In genomic region chr1:171110659-171111019, GRCm38 (mm10) we compare ENCODE assay signal across 8 mouse cellular contexts. TPM values are rescaled to one million over a fixed set of nuclear protein-coding genes. Genes with fewer than 3 reads are reported as not detected.
DNase-seq lines count a peak whose midpoint lies in the region; ATAC-seq and TF ChIP-seq lines count a peak whose summit lies in the region.

No protein-coding gene starts in this region.

- H3K9ac ChIP-seq in ES-Bruce4 (ENCODE audit: low read depth, poor library complexity, severe bottlenecking): peak overlapping the region; percentile 72
- H3K9ac ChIP-seq in heart, embryonic 13.5 days: peak overlapping the region; percentile 78
- peak overlapping the region; percentile 48 for H3K9ac ChIP-seq in liver, embryonic 16.5 days (ENCODE audit: low read depth, low read length)

- H3K9me3 ChIP-seq in ES-Bruce4 (replicated peaks; ENCODE audit: control insufficient read depth, insufficient read depth, low read length, poor library complexity, severe bottlenecking): no peaks in the 10 kb centered on the region
- no peaks in the 10 kb centered on the region for H3K9me3 ChIP-seq in heart, embryonic 13.5 days
- H3K9me3 ChIP-seq in liver, embryonic 16.5 days (replicated peaks; ENCODE audit: control insufficient read depth, low read length): no peaks in the 10 kb centered on the region

- no peak overlapping the region; the same call in 1 of the 2 replicates for H3K27ac ChIP-seq in ES-Bruce4 (ENCODE audit: insufficient read depth, low read length)
- 0 out of 2 replicates have a peak overlapping the region, but pooled peaks have one; percentile 32 for H3K27ac ChIP-seq in heart, embryonic 13.5 days (replicated peaks)
- H3K27ac ChIP-seq in liver, embryonic 16.5 days (ENCODE audit: low read length): no peak overlapping the region

- no peaks in the 10 kb centered on the region for H3K36me3 ChIP-seq in ES-Bruce4 (ENCODE audit: control insufficient read depth, insufficient read depth, low read length, poor library complexity, severe bottlenecking)
- no peaks in the 10 kb centered on the region for H3K36me3 ChIP-seq in heart, embryonic 13.5 days
- no peaks in the 10 kb centered on the region for H3K36me3 ChIP-seq in liver, embryonic 16.5 days (ENCODE audit: control insufficient read depth, insufficient read depth)

- no peaks in the 10 kb centered on the region for H3K4me1 ChIP-seq in ES-Bruce4 (ENCODE audit: control insufficient read depth, insufficient read depth, low read length)
- peaks cover 29% of the 10 kb centered on the region for H3K4me1 ChIP-seq in heart, embryonic 13.5 days
- peaks cover 25% of the 10 kb centered on the region for H3K4me1 ChIP-seq in liver, embryonic 16.5 days (ENCODE audit: control insufficient read depth, low read depth, low read length)

- TF ChIP-seq POLR2A in ES-Bruce4 (IDR thresholded peaks at IDR 0.05; ENCODE audit: insufficient read depth, low read length): no peak

- WGBS in heart, embryonic 13.5 days: 13% methylated on average over 15 of the region's 15 CpGs
- WGBS in liver, embryonic 16.5 days (ENCODE audit: insufficient replicate concordance): 23% methylated on average over 15 of the region's 15 CpGs

- DNase-seq in heart, adult 11 months: peak; percentile 93
- DNase-seq in heart, postnatal 10 days: no peak
- DNase-seq in thymus, postnatal 36 days: no peak
- DNase-seq in adrenal gland, postnatal 10 days: no peak

- intact Hi-C loops in heart, postnatal 10 days (cut with DNase I): loop anchor here (5.0 to 10.0 kb wide), 3 partner anchors 174 to 364 kb away; partner anchors contain the start of genes Ppox and Usp21

- H3K27me3 ChIP-seq in ES-Bruce4 (ENCODE audit: control insufficient read depth, insufficient read depth, low read length, poor library complexity, severe bottlenecking): no peaks in the 10 kb centered on the region
- H3K27me3 ChIP-seq in heart, embryonic 13.5 days (replicated peaks): no peaks in the 10 kb centered on the region
- H3K27me3 ChIP-seq in liver, embryonic 16.5 days (ENCODE audit: control insufficient read depth, insufficient read depth, low read depth, low read length): no peaks in the 10 kb centered on the region

- no peak for ATAC-seq in heart, embryonic 13.5 days (ENCODE audit: extremely low read depth, insufficient number of reproducible peaks, low FRiP score, low TSS enrichment)
- no peak for ATAC-seq in liver, embryonic 16.5 days (ENCODE audit: low read depth)
- no peak for ATAC-seq in granulocyte monocyte progenitor cell, adult 5-6 weeks (replicated peaks; ENCODE audit: poor library complexity, severe bottlenecking)

- TF ChIP-seq EP300 in ES-Bruce4 (IDR thresholded peaks at IDR 0.05; ENCODE audit: insufficient read depth, low read depth, low read length): no peak

- peak overlapping the region; percentile 74 for H3K4me2 ChIP-seq in heart, embryonic 13.5 days
- peak overlapping the region; percentile 84 for H3K4me2 ChIP-seq in liver, embryonic 16.5 days (ENCODE audit: low read depth, low read length)

- H3K4me3 ChIP-seq in ES-Bruce4 (ENCODE audit: low read depth, low read length): peak overlapping the region; percentile 79
- H3K4me3 ChIP-seq in heart, embryonic 13.5 days: peak overlapping the region; percentile 59
- peak overlapping the region; percentile 79 for H3K4me3 ChIP-seq in liver, embryonic 16.5 days (ENCODE audit: low read depth, low read length)

- no peak for TF ChIP-seq CTCF in ES-Bruce4 (IDR thresholded peaks at IDR 0.05; ENCODE audit: low read depth, low read length)

RNA-seq across cellular contexts. Expression of gene Cfap126, which starts 3.1 kb away (rescaled TPM):
- 1 to 10 TPM in 1 of 2 experiments, under 1 TPM in 1; 0.67 to 1.6 TPM for total RNA-seq in heart, postnatal 10 days (2021)
- polyA plus RNA-seq in ES-Bruce4 (2011; ENCODE audit: insufficient read depth, insufficient read length, low read depth, missing spikeins): 6.4 and 7.5 TPM in 2 replicates
- 2.8 TPM in 2 replicates for polyA plus RNA-seq in heart, embryonic 13.5 days (2015; fragmentation: Nextera tagmentation; extraction: Ambion mirVana)
- polyA plus RNA-seq in liver, embryonic 16.5 days (2015; fragmentation: Nextera tagmentation; extraction: Ambion mirVana): 1.8 and 2.1 TPM in 2 replicates
- 1 to 10 TPM in 1 of 2 experiments, under 1 TPM in 1; 0.51 to 1.3 TPM for total RNA-seq in adrenal gland, postnatal 10 days (2021)
- total RNA-seq in granulocyte monocyte progenitor cell, adult 5-6 weeks (2014; fragmentation: Nextera tagmentation): 1.7 and 3.8 TPM in 2 replicates
- 0.47 and 1.5 TPM in 2 replicates for total RNA-seq in granulocyte monocyte progenitor cell, adult 5-6 weeks (2017)

RNA-seq across cellular contexts. Expression of gene Sdhc, which starts 39.8 kb away (rescaled TPM):
- 1,000 to 10,000 TPM in 1 of 2 experiments, 100 to 1,000 TPM in 1; 973 to 1,003 TPM for total RNA-seq in heart, postnatal 10 days (2021)
- 273 and 285 TPM in 2 replicates for polyA plus RNA-seq in ES-Bruce4 (2011; ENCODE audit: insufficient read depth, insufficient read length, low read depth, missing spikeins)
- 457 and 493 TPM in 2 replicates for polyA plus RNA-seq in heart, embryonic 13.5 days (2015; fragmentation: Nextera tagmentation; extraction: Ambion mirVana)
- polyA plus RNA-seq in liver, embryonic 16.5 days (2015; fragmentation: Nextera tagmentation; extraction: Ambion mirVana): 137 and 164 TPM in 2 replicates
- 100 to 1,000 TPM; 746 to 845 TPM for total RNA-seq in adrenal gland, postnatal 10 days (2021)
- 119 and 151 TPM in 2 replicates for total RNA-seq in granulocyte monocyte progenitor cell, adult 5-6 weeks (2014; fragmentation: Nextera tagmentation)
- total RNA-seq in granulocyte monocyte progenitor cell, adult 5-6 weeks (2017): 110 and 112 TPM in 2 replicates

RNA-seq across cellular contexts. Expression of gene Mpz, which starts 39.9 kb away (rescaled TPM):
- 10 to 100 TPM; 11.0 to 18.1 TPM for total RNA-seq in heart, postnatal 10 days (2021)
- polyA plus RNA-seq in ES-Bruce4 (2011; ENCODE audit: insufficient read depth, insufficient read length, low read depth, missing spikeins): 1.1 and 1.3 TPM in 2 replicates
- 0.33 and 0.36 TPM in 2 replicates for polyA plus RNA-seq in heart, embryonic 13.5 days (2015; fragmentation: Nextera tagmentation; extraction: Ambion mirVana)
- 0.04 TPM in 1 of 2 replicates, not detected in the other for polyA plus RNA-seq in liver, embryonic 16.5 days (2015; fragmentation: Nextera tagmentation; extraction: Ambion mirVana)
- 10 to 100 TPM; 10.1 to 20.4 TPM for total RNA-seq in adrenal gland, postnatal 10 days (2021)
- total RNA-seq in granulocyte monocyte progenitor cell, adult 5-6 weeks (2014; fragmentation: Nextera tagmentation): 2.0 TPM in 1 of 2 replicates, not detected in the other
- not detected in 2 replicates for total RNA-seq in granulocyte monocyte progenitor cell, adult 5-6 weeks (2017)

RNA-seq across cellular contexts. Expression of gene Fcgr3, which starts 45.9 kb away (rescaled TPM):
- total RNA-seq in heart, postnatal 10 days (2021): 1 to 10 TPM; 7.4 to 8.9 TPM
- polyA plus RNA-seq in ES-Bruce4 (2011; ENCODE audit: insufficient read depth, insufficient read length, low read depth, missing spikeins): 0.78 and 0.87 TPM in 2 replicates
- 6.9 and 9.1 TPM in 2 replicates for polyA plus RNA-seq in heart, embryonic 13.5 days (2015; fragmentation: Nextera tagmentation; extraction: Ambion mirVana)
- polyA plus RNA-seq in liver, embryonic 16.5 days (2015; fragmentation: Nextera tagmentation; extraction: Ambion mirVana): 28.6 and 30.3 TPM in 2 replicates
- 10 to 100 TPM in 1 of 2 experiments, 1 to 10 TPM in 1; 9.8 to 10.4 TPM for total RNA-seq in adrenal gland, postnatal 10 days (2021)
- 274 and 310 TPM in 2 replicates for total RNA-seq in granulocyte monocyte progenitor cell, adult 5-6 weeks (2014; fragmentation: Nextera tagmentation)
- 498 and 520 TPM in 2 replicates for total RNA-seq in granulocyte monocyte progenitor cell, adult 5-6 weeks (2017)

Comparison
In these comparisons a context has a peak if more than half of its experiments do, and no peak if none do; other contexts are left out.
1. RNA of gene Sdhc, which starts 39.8 kb away (total RNA-seq): 973 to 1,003 TPM in heart, postnatal 10 days and 746 to 845 TPM in adrenal gland, postnatal 10 days; 110 to 151 TPM in granulocyte monocyte progenitor cell, adult 5-6 weeks; every median in the first group is over 4 times any median in the second.
2. Peak in every context shown above with its lines, with median percentiles within 50 percentile points of each other: H3K4me3 ChIP-seq and H3K9ac ChIP-seq.